Mouse (Mus musculus): ENCODE measurements around the gene Tex28.

DNA sequence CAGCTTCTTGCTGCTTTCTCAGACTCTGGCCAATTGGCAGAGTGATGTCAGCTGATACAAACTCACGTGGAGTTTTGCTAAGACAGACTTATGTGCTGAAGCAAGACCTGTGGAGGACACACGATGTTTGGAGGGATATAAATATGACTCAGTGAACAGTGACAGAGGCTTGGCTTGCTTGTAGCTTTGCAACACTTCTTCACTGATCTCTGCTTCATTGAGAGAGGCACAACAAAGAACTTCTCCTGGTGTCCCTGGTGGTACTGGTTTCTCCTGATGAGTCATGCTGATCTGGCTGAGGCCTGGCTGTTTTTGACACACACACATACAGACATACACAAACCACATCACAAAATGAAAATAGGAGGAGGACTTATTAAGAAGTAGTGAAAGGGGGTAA is 61.7 kb downstream of the Tex28 start:
- TF ChIP-seq CTCF (IDR thresholded peaks at IDR 0.05; ENCODE audit: control insufficient read depth, insufficient read depth, low read length) (no peak), POLR2A (IDR thresholded peaks at IDR 0.05; ENCODE audit: borderline replicate concordance, control insufficient read depth, low read depth, low read length) (no peak)
